Mouse (Mus musculus) monocyte, adult 2 months (primary cell): ENCODE measurements around the gene Dexi.

ENCODE experiments used
- DNase-seq, 2 experiments: peaks; one replicate each; pipeline ENCODE4 v3.0.0; 2022; ENCODE audit warnings: low spot score in 2 of 2, low read depth in 1 of 2

The Dexi gene

GRCm38 (mm10) chr16:10499122-10499521 lies 43.7 kb downstream of the Dexi start:
- no peak for DNase-seq

DNA sequence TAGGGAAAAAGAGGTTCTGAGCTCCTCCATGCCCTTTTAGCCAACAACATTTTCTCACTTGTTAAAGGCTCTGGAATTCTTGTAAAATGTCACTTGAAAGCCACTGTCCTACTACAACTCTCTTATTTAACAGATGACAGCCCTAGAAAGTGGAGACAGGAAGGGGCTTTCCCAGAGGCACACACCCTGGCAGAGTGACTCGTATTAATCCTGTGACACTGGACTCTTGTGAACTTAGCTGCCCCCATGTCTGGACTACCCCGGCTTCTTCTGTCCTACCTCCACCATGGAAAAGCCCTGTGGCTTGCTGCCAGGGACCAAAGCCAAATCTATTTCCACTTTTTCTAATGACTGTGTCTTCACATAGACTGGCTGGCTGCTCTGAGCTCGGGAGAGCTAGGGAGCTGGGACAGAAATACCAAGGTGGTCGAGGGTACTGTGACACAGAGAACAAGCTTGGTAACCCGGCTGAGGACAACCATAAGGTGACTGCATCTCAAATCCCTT lies 44.7 kb downstream of the Dexi start:
- DNase-seq: no peak

- DNase-seq: no peak
These were observed 47.0 kb downstream of the Dexi start for GRCm38 (mm10) chr16:10495824-10496298.

DNA sequence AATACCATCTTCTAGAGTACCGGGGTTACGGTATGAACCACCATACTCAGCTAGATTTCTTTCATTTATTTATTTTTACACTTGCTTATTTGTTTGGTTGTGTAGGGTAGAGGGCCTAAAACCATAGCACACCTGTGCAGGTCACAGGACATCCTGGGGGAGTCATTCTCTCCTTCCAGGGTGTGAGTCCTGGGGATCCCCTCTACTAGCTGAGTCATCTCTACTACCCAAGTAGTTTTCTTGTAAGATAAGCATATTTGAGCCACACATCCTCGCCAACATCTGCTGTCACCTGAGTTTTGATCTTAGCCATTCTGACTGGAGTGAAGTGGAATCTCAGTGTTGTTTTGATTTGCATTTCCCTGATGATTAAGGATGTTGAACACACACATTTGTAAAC lies 50.3 kb downstream of the Dexi start:
- DNase-seq: no peak

DNA sequence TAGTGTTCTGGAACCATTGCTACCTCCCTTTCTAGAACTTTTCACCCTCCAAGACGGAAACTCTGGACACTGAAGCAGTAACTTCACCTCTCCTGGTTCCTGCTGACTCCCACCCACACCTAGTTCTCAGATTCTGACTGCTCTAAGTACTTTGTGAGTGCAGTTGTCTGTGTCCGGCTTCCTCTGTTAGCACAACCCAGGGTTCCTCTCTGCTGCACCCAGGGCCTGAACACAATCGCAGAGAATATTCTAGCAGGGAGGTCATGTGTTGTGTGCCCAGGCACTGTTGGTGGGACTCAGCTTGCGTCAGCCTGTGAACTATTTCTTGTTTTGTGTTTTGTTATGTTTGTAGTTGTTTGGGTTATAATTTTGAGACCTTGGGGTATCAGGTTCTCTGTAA lies 51.1 kb downstream of the Dexi start:
- DNase-seq: no peak

DNA sequence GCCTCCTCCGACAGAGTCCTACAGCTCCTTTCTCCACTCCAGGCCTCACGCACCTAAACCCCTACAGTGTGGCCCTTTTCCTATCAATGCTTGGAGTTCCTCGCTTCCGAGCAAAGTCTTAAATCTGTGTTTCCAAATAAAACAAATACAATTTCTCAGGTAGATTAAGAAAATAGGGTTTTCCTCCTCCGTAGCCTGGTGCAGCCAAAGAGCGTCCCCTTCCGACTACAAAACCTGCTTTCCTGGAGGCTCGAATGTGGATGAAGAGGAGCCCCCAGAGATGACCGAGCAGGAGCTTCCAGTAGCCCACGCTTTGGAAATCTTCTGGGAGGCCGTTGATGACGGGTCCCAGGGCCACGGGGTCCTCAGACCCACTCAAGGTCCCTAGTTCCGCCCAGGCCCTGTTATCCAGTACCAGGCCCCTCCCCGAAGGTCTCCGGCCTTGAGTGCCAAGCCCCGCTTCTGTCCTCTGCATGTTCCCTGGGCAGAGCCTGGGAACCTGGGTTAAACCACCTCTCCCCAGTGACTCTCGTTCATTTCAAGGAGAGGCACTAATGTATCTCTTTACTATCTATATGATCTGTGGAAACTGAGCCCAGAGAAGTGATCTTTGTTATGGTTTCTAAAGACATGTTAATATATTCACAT lies 52.2 kb downstream of the Dexi start:
- DNase-seq: no peak

DNA sequence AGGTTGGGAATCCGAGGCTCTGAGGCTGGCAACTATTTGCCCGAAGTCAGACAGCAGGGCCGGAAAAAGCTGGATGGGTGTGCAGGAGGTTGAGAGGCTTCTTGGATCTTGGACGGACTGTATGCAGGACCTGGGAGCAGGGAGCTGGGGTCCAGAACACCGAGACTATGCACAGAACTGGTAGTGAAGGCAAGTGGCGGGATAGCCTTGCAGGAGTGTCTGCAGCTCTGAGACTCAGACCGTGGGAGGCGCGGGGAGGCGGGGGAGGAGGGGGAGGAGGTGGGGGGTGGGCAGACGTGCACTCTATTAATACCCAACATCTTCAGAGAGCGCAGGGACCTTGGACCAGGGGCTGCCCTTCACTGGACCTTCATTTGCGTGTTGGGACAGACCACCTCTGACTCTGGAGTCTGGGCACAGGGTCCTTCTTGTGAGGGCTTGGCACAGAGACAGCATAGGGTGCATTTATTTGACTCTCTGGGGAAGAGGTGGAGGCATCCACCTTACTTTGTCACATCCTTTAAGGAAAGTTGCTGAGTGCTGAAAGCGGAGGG lies 52.9 kb downstream of the Dexi start:
- DNase-seq: no peak

DNA sequence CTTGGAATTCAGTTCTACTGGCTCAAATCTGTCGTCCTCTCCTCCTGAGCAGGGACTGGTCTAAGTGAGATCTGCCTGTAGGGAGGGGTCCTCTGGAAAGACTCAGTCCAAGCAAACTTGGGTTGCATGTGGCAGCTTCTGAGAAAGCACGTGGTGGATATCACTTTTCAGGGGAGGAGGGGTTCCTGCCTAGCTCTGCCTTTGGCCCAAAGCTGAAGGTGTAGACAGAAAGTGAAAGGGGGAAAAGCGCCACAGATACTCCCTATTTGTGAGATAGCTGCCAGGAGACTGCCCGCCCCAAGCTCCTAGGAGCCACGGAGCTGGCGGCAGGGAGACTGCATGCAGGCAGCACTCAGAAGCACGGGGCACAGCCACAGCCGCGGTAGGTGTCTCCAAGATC lies 53.4 kb downstream of the Dexi start:
- no peak for DNase-seq

- no peak for DNase-seq
These were observed 53.9 kb downstream of the Dexi start for GRCm38 (mm10) chr16:10488769-10489481.

DNA sequence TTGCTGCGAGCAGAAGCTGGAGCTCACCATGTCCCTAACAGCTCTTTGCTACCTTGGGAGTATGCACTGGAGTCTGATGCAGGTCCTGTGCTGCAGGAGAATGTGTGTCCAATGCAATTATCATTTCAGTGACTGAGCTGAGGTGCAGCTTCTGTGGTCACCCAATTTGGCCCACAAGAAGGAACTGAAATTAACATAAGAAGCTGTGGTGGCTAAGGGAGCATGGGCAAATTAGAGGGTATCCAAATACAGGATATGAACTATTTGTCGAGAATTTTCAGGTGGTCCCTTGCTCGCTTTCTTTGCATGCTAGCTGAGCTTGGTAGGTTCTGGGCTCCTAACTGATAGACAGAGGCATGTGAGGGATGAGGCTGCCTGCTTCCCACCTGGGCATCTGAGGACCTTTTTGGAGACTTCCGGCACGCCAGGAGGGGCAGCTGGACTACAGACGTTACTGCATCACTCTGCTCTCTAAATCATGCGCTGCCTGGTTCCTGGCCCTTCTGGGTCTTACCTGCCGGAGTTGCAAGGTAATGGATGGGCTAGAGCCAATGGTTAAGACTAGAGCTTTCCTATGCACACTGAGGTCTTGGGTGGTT lies 54.9 kb downstream of the Dexi start:
- no peak for DNase-seq

GRCm38 (mm10) chr16:10486993-10487392 lies 55.9 kb downstream of the Dexi start:
- DNase-seq: no peak

GRCm38 (mm10) chr16:10482343-10482742 lies 60.5 kb downstream of the Dexi start:
- DNase-seq: no peak

DNA sequence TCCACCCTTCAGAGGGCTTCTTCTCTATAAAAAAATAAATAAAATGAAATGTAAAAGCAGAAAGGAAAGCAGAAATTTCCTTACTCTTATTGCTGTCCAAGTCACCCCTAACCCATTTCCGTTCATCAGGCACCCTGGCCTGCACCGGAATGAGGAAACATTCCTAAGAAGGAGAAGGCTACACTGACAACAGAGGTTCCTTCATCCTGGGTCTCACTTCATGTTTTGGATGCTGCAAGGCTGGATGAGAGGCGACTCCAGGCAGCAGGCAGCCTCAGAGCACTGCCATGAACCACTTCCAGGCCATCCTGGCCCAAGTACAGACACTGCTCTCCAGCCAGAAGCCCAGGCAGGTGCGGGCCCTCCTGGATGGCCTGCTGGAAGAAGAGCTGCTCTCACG lies 63.0 kb downstream of the Dexi start, which contains the start of gene Ciita:
Ciita (plus strand) TSS at position 203 of the 400 bp plus-strand sequence.
- DNase-seq: no peak

- no peak for DNase-seq
These were observed 66.9 kb downstream of the Dexi start for GRCm38 (mm10) chr16:10475919-10476318.

DNA sequence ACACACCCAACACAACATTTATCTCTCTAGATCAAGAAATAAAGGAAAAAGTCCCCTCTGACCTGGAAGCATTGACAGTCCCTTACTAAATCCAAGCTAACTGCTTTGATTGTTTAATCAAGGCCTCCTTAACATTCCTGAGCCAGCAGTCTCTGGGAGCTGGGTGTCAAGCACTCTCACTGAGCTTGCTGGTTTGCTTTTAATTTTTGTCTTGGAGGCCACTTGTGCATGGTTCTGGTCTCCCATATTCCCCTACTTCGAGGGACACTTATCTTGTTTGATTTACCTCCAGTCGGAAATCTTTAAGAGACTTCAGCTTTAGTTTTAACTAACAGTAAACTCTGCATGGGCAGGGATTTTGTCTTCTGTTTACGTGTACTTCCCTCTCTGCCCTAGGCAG lies 67.9 kb downstream of the Dexi start:
- DNase-seq: no peak

- DNase-seq: no peak
These were observed 70.9 kb downstream of the Dexi start for GRCm38 (mm10) chr16:10471950-10472349.

GRCm38 (mm10) chr16:10468201-10468600 lies 74.7 kb downstream of the Dexi start:
- no peak for DNase-seq

GRCm38 (mm10) chr16:10467391-10468107 lies 75.3 kb downstream of the Dexi start:
- no peak for DNase-seq

DNA sequence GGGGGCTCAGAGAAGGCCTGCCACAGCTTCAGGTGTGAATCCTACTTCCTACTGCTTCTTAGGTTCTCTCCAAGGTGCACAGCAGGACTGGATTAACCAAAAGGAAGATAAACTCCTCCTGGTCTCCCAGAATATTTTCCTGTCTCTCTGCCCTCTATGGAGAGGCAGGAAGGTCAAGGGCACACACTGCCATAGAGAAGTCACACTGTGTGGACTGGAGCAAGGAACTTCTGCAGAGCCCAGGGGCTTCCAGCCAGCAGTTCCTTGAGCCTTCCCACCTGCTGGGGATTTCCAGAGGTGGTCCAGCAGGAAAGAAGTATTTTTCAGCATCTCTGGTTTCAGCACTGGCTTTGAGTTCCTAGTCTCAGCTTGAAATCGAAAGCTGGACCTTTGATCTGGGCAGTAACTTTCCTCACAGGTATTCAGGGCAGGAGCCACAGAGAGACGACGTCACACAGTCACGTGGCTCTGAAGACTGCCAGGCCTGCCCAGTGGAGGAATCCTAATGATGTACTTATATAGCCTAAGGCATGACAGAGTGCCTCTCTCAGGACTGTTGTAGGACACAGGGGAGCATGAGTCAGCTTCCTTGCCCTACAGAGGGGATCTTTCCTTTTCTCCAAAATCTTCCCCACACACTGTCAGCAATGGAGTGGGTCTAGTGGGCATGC lies 77.7 kb downstream of the Dexi start:
- no peak for DNase-seq

GRCm38 (mm10) chr16:10461178-10461577 lies 81.7 kb downstream of the Dexi start:
- DNase-seq: no peak

DNA sequence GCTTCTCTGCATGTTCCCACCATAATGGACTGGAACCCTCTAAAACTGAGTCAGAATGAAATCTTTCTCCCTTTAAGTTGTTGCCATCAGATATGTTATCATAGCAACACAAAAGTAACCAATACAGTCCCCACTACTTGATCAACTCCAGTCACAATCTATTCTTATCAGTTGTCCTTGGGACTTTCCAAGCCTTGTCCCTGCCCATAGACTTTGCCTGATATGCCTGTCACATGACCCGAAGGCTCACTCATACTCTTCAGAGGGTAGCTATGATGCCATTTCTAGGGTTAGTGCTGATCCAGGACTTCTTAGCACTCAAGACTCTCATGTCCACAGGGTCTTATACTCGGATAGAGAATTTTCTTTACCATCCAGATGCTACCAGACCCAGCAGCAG lies 82.7 kb downstream of the Dexi start:
- no peak for DNase-seq
